Mouse (Mus musculus) midbrain, embryonic 12.5 days (tissue): ENCODE measurements around the gene Gm36028. TPM values are rescaled to one million over a fixed set of nuclear protein-coding genes. Genes with fewer than 3 reads are reported as not detected.

ENCODE experiments used
- ATAC-seq: fragments of 200-750 bp; cut with Nextera tagmentation; 2 replicates; pipeline ENCODE4 v1.8.0; 2017; ENCODE audit warnings: low read depth, moderate TSS enrichment, moderate library complexity; ENCODE audit not compliant: low FRiP score
- H3K27ac ChIP-seq: fragments of 300-500 bp; sonication (generic); replicated peaks from 2 replicates; pipeline ENCODE4 v1.5.1; 2016; ENCODE audit warnings: mild to moderate bottlenecking
- H3K27me3 ChIP-seq: fragments of 300-500 bp; sonication (generic); 2 replicates; pipeline ENCODE4 v1.6.1; 2016; ENCODE audit warnings: mild to moderate bottlenecking
- H3K36me3 ChIP-seq: fragments of 300-500 bp; sonication (generic); 2 replicates; pipeline ENCODE4 v1.6.1; 2016
- H3K4me1 ChIP-seq: fragments of 300-500 bp; sonication (generic); 2 replicates; pipeline ENCODE4 v1.6.1; 2016
- H3K4me2 ChIP-seq: fragments of 300-500 bp; sonication (generic); replicated peaks from 2 replicates; pipeline ENCODE4 v1.6.1; 2016; ENCODE audit warnings: mild to moderate bottlenecking, moderate library complexity
- H3K4me3 ChIP-seq: fragments of 300-500 bp; sonication (generic); 2 replicates; pipeline ENCODE4 v1.5.1; 2016; ENCODE audit warnings: mild to moderate bottlenecking
- H3K9ac ChIP-seq: fragments of 300-500 bp; sonication (generic); replicated peaks from 2 replicates; pipeline ENCODE4 v1.6.1; 2016; ENCODE audit warnings: mild to moderate bottlenecking, moderate library complexity
- H3K9me3 ChIP-seq: fragments of 300-500 bp; sonication (generic); 2 replicates; pipeline ENCODE4 v1.6.1; 2016; ENCODE audit warnings: mild to moderate bottlenecking
- WGBS: fragments of 180-500 bp; shearing (Covaris S2); methylation state at CpG from one replicate; pipeline ENCODE4 v1.1.7; 2016; 5-methylcytosine and 5-hydroxymethylcytosine counted together
- polyA plus RNA-seq: library from polyadenylated mRNA; unstranded; fragments of >200 nt; fragmentation: Nextera tagmentation; extraction: Ambion mirVana; gene quantifications from 2 replicates; pipeline ENCODE4 v1.2.1, GENCODE M21; 2016

Gm36028 gene
- polyA plus RNA-seq, 1 experiment from 2014 or later, result 0.27 TPM

- Histone ChIP-seq H3K4me1 (no peaks in the 10 kb centered on the region), H3K4me2 (no peak overlapping the region), H3K9ac (no peak overlapping the region), H3K9me3 (no peaks in the 10 kb centered on the region), H3K36me3 (no peaks in the 10 kb centered on the region), H3K27ac (no peak overlapping the region), H3K27me3 (no peaks in the 10 kb centered on the region), H3K4me3 (no peak overlapping the region)
- no peak for ATAC-seq
- 78% methylated on average over 8 of the region's 8 CpGs for WGBS
These were observed 5.4 kb downstream of the Gm36028 start for GRCm38 (mm10) chr16:37855583-37855982.

- 74% methylated on average over 5 of the region's 5 CpGs for WGBS
- no peak for ATAC-seq
- H3K27ac ChIP-seq, result no peak overlapping the region
These were observed 6.4 kb downstream of the Gm36028 start for GRCm38 (mm10) chr16:37854593-37854992.

GRCm38 (mm10) chr16:37854054-37854453 lies 6.9 kb downstream of the Gm36028 start:
- no peak for ATAC-seq
- H3K36me3 ChIP-seq, result no peaks in the 10 kb centered on the region
- H3K27ac ChIP-seq, result no peak overlapping the region
- H3K4me1 ChIP-seq, result no peaks in the 10 kb centered on the region
- H3K4me3 ChIP-seq, result no peak overlapping the region
- H3K4me2 ChIP-seq, result no peak overlapping the region
- H3K9ac ChIP-seq, result no peak overlapping the region
- no peaks in the 10 kb centered on the region for H3K9me3 ChIP-seq
- no peaks in the 10 kb centered on the region for H3K27me3 ChIP-seq
- whole genome bisulfite sequencing, result 79% methylated on average over 14 of the region's 14 CpGs

More at GRCm38 (mm10) chr16:37854593-37854992, 6.4 kb downstream of the Gm36028 start:
- no peaks in the 10 kb centered on the region for H3K4me1 ChIP-seq
- no peak overlapping the region for H3K4me3 ChIP-seq
- H3K36me3 ChIP-seq, result no peaks in the 10 kb centered on the region
- no peaks in the 10 kb centered on the region for H3K27me3 ChIP-seq
- H3K9me3 ChIP-seq, result no peaks in the 10 kb centered on the region
- H3K4me2 ChIP-seq, result no peak overlapping the region
- H3K9ac ChIP-seq, result no peak overlapping the region

GRCm38 (mm10) chr16:37853279-37853678 lies 7.7 kb downstream of the Gm36028 start:
- Histone ChIP-seq H3K27ac (no peak overlapping the region), H3K4me3 (no peak overlapping the region), H3K4me2 (no peak overlapping the region), H3K4me1 (no peaks in the 10 kb centered on the region), H3K27me3 (no peaks in the 10 kb centered on the region), H3K36me3 (no peaks in the 10 kb centered on the region), H3K9me3 (no peaks in the 10 kb centered on the region), H3K9ac (no peak overlapping the region)
- no peak for ATAC-seq
- 81% methylated on average over 9 of the region's 9 CpGs for WGBS

- Histone ChIP-seq H3K9me3 (no peaks in the 10 kb centered on the region), H3K4me2 (no peak overlapping the region), H3K27ac (no peak overlapping the region), H3K27me3 (no peaks in the 10 kb centered on the region), H3K9ac (no peak overlapping the region), H3K36me3 (no peaks in the 10 kb centered on the region), H3K4me3 (no peak overlapping the region), H3K4me1 (no peaks in the 10 kb centered on the region)
- no peak for ATAC-seq
- 62% methylated on average over 5 of the region's 5 CpGs for WGBS
These were observed 9.6 kb downstream of the Gm36028 start for GRCm38 (mm10) chr16:37851366-37851765.

- Histone ChIP-seq H3K4me1 (no peaks in the 10 kb centered on the region), H3K4me3 (no peak overlapping the region), H3K36me3 (no peaks in the 10 kb centered on the region), H3K27me3 (no peaks in the 10 kb centered on the region), H3K27ac (no peak overlapping the region), H3K9ac (no peak overlapping the region), H3K9me3 (no peaks in the 10 kb centered on the region), H3K4me2 (no peak overlapping the region)
- ATAC-seq, result no peak
- WGBS, result 97% methylated on average over 3 of the region's 3 CpGs
These were observed 13.9 kb downstream of the Gm36028 start for GRCm38 (mm10) chr16:37847081-37847480.

GRCm38 (mm10) chr16:37845202-37845925 lies 15.6 kb downstream of the Gm36028 start:
- Histone ChIP-seq H3K27ac (no peak overlapping the region), H3K4me1 (no peaks in the 10 kb centered on the region), H3K9ac (no peak overlapping the region), H3K36me3 (no peaks in the 10 kb centered on the region), H3K4me2 (no peak overlapping the region), H3K4me3 (no peak overlapping the region), H3K9me3 (no peaks in the 10 kb centered on the region), H3K27me3 (no peaks in the 10 kb centered on the region)
- ATAC-seq, result no peak
- WGBS, result 91% methylated on average over 7 of the region's 7 CpGs

GRCm38 (mm10) chr16:37843740-37844139 lies 17.2 kb downstream of the Gm36028 start:
- Histone ChIP-seq H3K4me1 (no peaks in the 10 kb centered on the region), H3K27ac (no peak overlapping the region), H3K9ac (no peak overlapping the region), H3K9me3 (no peaks in the 10 kb centered on the region), H3K4me2 (no peak overlapping the region), H3K27me3 (no peaks in the 10 kb centered on the region), H3K36me3 (no peaks in the 10 kb centered on the region), H3K4me3 (no peak overlapping the region)
- ATAC-seq, result no peak
- WGBS, result 92% methylated on average over 12 of the region's 12 CpGs

- WGBS, result 97% methylated on average over 2 of the region's 2 CpGs
- H3K4me2 ChIP-seq, result no peak overlapping the region
- ATAC-seq, result no peak
These were observed 18.5 kb downstream of the Gm36028 start for GRCm38 (mm10) chr16:37842439-37842838.

GRCm38 (mm10) chr16:37837571-37837970 lies 23.4 kb downstream of the Gm36028 start:
- no peak overlapping the region for H3K9ac ChIP-seq
- H3K27ac ChIP-seq, result no peak overlapping the region
- ATAC-seq, result no peak
- no peak overlapping the region for H3K4me2 ChIP-seq
- H3K4me3 ChIP-seq, result no peak overlapping the region
- H3K4me1 ChIP-seq, result no peaks in the 10 kb centered on the region
- 77% methylated on average over 3 of the region's 3 CpGs for WGBS
- no peaks in the 10 kb centered on the region for H3K9me3 ChIP-seq
- no peaks in the 10 kb centered on the region for H3K27me3 ChIP-seq
- peaks cover 22% of the 10 kb centered on the region; the same call in 1 of the 2 replicates for H3K36me3 ChIP-seq

More at GRCm38 (mm10) chr16:37842439-37842838, 18.5 kb downstream of the Gm36028 start:
- no peak overlapping the region for H3K9ac ChIP-seq
- no peaks in the 10 kb centered on the region for H3K9me3 ChIP-seq
- no peak overlapping the region for H3K27ac ChIP-seq
- H3K4me3 ChIP-seq, result no peak overlapping the region
- no peaks in the 10 kb centered on the region for H3K36me3 ChIP-seq
- H3K4me1 ChIP-seq, result no peaks in the 10 kb centered on the region
- H3K27me3 ChIP-seq, result no peaks in the 10 kb centered on the region

GRCm38 (mm10) chr16:37831041-37831440 lies 29.9 kb downstream of the Gm36028 start:
- H3K4me2 ChIP-seq, result no peak overlapping the region
- 84% methylated on average over 7 of the region's 7 CpGs for WGBS
- H3K9ac ChIP-seq, result no peak overlapping the region
- no peak for ATAC-seq
- no peaks in the 10 kb centered on the region for H3K27me3 ChIP-seq
- H3K4me1 ChIP-seq, result no peaks in the 10 kb centered on the region
- peaks cover 69% of the 10 kb centered on the region for H3K36me3 ChIP-seq
- no peak overlapping the region for H3K4me3 ChIP-seq
- H3K27ac ChIP-seq, result no peak overlapping the region
- no peaks in the 10 kb centered on the region for H3K9me3 ChIP-seq

GRCm38 (mm10) chr16:37826286-37826685 lies 34.7 kb downstream of the Gm36028 start:
- Histone ChIP-seq H3K27me3 (no peaks in the 10 kb centered on the region), H3K9me3 (no peaks in the 10 kb centered on the region), H3K4me1 (no peaks in the 10 kb centered on the region), H3K36me3 (peaks cover 78% of the 10 kb centered on the region), H3K4me2 (no peak overlapping the region), H3K9ac (no peak overlapping the region), H3K27ac (no peak overlapping the region), H3K4me3 (no peak overlapping the region)
- WGBS, result 96% methylated on average over 3 of the region's 3 CpGs
- ATAC-seq, result no peak
